Mouse (Mus musculus) ES-E14 (cell line): Measurements from ENCODE around the gene Ptcra. TPM values are rescaled to one million over a fixed set of nuclear protein-coding genes. Genes with fewer than 3 reads are reported as not detected.
"Not testable (repeated sequence)": the region's sequence is repeated elsewhere in the genome, so short reads cannot be mapped to it uniquely, and the experiment has no call there.

Source experiments
- DNase-seq: peaks from one replicate; pipeline ENCODE4 v3.0.0-alpha.2; 2013; ENCODE audit warnings: low read depth, low spot score
- H3K27ac ChIP-seq: 2 replicates; pipeline ENCODE4 v1.5.1; 2012; ENCODE audit warnings: low read depth, mild to moderate bottlenecking, low read length, moderate library complexity, mixed read lengths; ENCODE audit not compliant: poor library complexity, insufficient read depth, severe bottlenecking
- H3K36me3 ChIP-seq: 2 replicates; pipeline ENCODE4 v1.6.1; 2012; ENCODE audit warnings: mild to moderate bottlenecking, low read length, moderate library complexity, mixed read lengths; ENCODE audit not compliant: control insufficient read depth, poor library complexity, insufficient read depth, severe bottlenecking
- H3K4me1 ChIP-seq, 2 experiments: fragments of 150-350 bp in 1 of 2; sonication (generic) in 1 of 2; 2 replicates each; pipeline ENCODE4 v1.6.1; 2012; ENCODE audit warnings: low read length in 2 of 2, mild to moderate bottlenecking in 1 of 2, mixed read lengths in 1 of 2; ENCODE audit not compliant: control insufficient read depth in 2 of 2, insufficient read depth in 2 of 2, poor library complexity in 1 of 2
- H3K4me3 ChIP-seq, 2 experiments: fragments of 150-350 bp in 1 of 2; sonication (generic) in 1 of 2; 2 replicates each; pipeline ENCODE4 v1.5.1; 2012; ENCODE audit warnings: low read length in 2 of 2, low read depth in 1 of 2, mild to moderate bottlenecking in 1 of 2, mixed read lengths in 1 of 2; ENCODE audit not compliant: insufficient read depth in 1 of 2, poor library complexity in 1 of 2, severe bottlenecking in 1 of 2
- H3K9ac ChIP-seq: 2 replicates; pipeline ENCODE4 v1.6.1; 2012; ENCODE audit warnings: low read depth, mild to moderate bottlenecking, low read length, mixed read lengths; ENCODE audit not compliant: poor library complexity, insufficient read depth, severe bottlenecking
- H3K9me3 ChIP-seq: fragments of 150-350 bp; sonication (generic); 2 replicates; pipeline ENCODE4 v1.6.1; 2012; ENCODE audit warnings: low read depth, mild to moderate bottlenecking, low read length; ENCODE audit not compliant: control insufficient read depth, insufficient read depth
- CHD2 ChIP-seq: IDR thresholded peaks from 2 replicates; pipeline ENCODE4 v1.6.1; 2014; ENCODE audit warnings: mild to moderate bottlenecking, low read depth, low read length, inconsistent platforms
- HCFC1 ChIP-seq: IDR thresholded peaks from 2 replicates; pipeline ENCODE4 v1.6.1; 2012; ENCODE audit warnings: low read length, inconsistent platforms, borderline replicate concordance; ENCODE audit not compliant: insufficient read depth
- MAFK ChIP-seq: IDR thresholded peaks from 2 replicates; pipeline ENCODE4 v1.6.1; 2014; ENCODE audit warnings: mild to moderate bottlenecking, low read depth, low read length, inconsistent platforms; ENCODE audit not compliant: insufficient read depth
- ZC3H11A ChIP-seq: IDR thresholded peaks from 2 replicates; pipeline ENCODE4 v1.6.1; 2012; ENCODE audit warnings: low read depth, mild to moderate bottlenecking, inconsistent platforms, low read length, borderline replicate concordance
- ZNF384 ChIP-seq: IDR thresholded peaks from 2 replicates; pipeline ENCODE4 v1.6.1; 2012; ENCODE audit warnings: low read depth, low read length, inconsistent platforms
- in situ Hi-C, 2 experiments: fragments of 600-800 bp; cut with MboI; formaldehyde crosslinking; loops; one replicate each; pipeline ENCODE4 v1.15.1; 2025; ENCODE audit warnings: low sequenced_read_pairs in 2 of 2, inconsistent platforms in 1 of 2; ENCODE audit not compliant: unreplicated experiment in 2 of 2
- total RNA-seq: library from RNA; depleted of rRNA; stranded (reverse); fragments of 300-350 nt; gene quantifications from 2 replicates; pipeline ENCODE4 v1.2.3, GENCODE M21; 2012

Ptcra gene
- total RNA-seq, 1 experiment, result 2.2 TPM

DNA sequence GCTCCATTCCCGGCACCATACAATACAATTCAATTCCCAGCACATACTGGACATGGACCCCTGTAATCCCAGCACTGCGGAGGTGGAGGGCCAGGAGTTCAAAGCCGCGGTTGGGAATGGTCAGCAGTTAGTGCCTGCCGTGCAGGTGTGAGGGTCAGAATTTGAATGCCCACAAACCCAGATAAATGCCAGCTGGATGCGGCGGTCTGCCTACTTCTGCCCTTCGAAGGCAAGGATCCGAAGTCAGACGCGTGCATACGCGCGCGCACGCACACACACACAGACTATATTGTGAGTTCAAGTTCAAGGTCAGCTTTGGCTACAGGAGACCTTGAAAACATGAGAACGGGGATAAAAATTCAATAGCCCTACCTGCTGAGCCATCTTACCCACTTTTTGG, 8.1 kb upstream of the Ptcra start:
- no peak for DNase-seq
- no peak overlapping the region for H3K27ac ChIP-seq
- in situ Hi-C loops, result no loop called here

DNA sequence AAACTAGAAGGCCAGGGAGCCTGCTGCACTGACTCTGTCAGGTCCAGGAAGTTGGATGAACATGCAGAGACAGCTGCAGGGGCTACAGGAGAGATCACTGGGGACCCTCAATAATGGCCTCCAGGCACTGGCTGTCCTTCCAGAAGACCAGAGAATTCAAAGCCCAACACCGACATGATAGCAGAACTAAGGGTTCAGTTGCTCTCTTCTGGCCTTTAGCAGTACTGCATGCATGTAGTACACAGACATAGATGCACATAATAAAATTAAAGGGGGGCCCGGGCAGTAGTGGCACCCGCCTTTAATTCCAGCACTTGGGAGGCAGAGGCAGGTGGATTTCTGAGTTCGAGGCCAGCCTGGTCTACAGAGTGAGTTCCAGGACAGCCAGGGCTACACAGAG, 7.5 kb upstream of the Ptcra start:
- Histone ChIP-seq H3K4me1 (peaks cover 0 to 13% of the 10 kb centered on the region in 2 experiments; a peak in 3 of 4 replicates), H3K27ac (no peak overlapping the region), H3K36me3 (peaks cover 13% of the 10 kb centered on the region), H3K4me3 (no peak overlapping the region), H3K9ac (no peak overlapping the region; the same call in 1 of the 2 replicates), H3K9me3 (no peaks in the 10 kb centered on the region)
- DNase-seq, result no peak
- in situ Hi-C loops, result no loop called here
- TF ChIP-seq CHD2 (no peak), ZC3H11A (no peak), MAFK (no peak), HCFC1 (no peak), ZNF384 (no peak)

More for the DNA sequence above, 8.1 kb upstream of the Ptcra start:
- peaks cover 19% of the 10 kb centered on the region for H3K36me3 ChIP-seq
- no peaks in the 10 kb centered on the region for H3K9me3 ChIP-seq
- peak overlapping the region; percentile 18; the same call in 1 of the 2 replicates for H3K9ac ChIP-seq
- peaks cover 0 to 13% of the 10 kb centered on the region in 2 experiments; a peak in 3 of 4 replicates for H3K4me1 ChIP-seq
- TF ChIP-seq ZNF384 (no peak), HCFC1 (no peak), ZC3H11A (no peak), MAFK (no peak), CHD2 (no peak)
- H3K4me3 ChIP-seq, result peak overlapping the region; percentile 76 to 100

DNA sequence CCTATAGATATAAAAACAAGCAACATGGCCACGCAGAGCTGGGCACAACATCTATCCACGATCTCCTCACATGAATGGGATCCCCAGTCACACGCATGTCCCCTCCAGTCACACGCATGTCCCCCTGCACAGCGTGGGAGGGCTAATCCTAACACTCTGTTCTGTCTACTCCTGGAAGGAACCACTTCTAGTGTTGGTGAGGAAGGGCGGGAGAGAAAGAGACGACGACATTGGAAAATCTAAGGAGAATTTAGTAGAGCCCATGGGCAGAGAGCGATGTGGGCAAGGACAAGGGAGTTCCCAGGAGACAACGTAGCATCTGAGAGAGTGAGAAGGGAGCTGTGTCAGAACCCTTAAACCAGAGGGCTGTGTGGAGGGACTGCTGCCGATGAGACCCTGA, 7.0 kb upstream of the Ptcra start:
- in situ Hi-C loops, result no loop called here
- Histone ChIP-seq H3K27ac (no peak overlapping the region), H3K36me3 (peaks cover 8% of the 10 kb centered on the region), H3K9ac (no peak overlapping the region; the same call in 1 of the 2 replicates), H3K9me3 (no peaks in the 10 kb centered on the region), H3K4me3 (no peak overlapping the region), H3K4me1 (peaks cover 0 to 13% of the 10 kb centered on the region in 2 experiments; a peak in 3 of 4 replicates)
- DNase-seq, result no peak
- TF ChIP-seq CHD2 (no peak), ZC3H11A (no peak), MAFK (no peak), ZNF384 (no peak), HCFC1 (no peak)

DNA sequence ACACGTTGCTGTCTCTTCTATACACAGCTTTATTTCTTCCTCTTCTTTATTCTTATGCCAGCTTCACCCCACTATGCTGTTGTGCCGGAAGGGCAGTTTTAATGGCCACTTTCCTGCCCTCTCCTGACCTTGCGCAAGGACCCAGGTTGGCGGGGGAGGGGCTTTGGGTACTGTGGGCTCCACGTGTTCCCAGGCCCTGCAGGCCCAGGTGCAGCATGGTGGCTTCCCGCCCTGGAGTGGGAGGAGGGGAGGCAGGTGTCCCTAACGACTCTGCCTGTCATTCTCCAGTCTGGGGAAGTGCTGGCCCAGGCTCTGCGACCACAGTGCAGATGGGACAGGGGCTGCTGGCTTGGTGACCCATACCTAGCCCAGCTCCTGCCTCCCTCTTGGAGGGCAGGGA, 4.4 kb upstream of the Ptcra start:
- H3K9ac ChIP-seq, result peak overlapping the region; percentile 23; the same call in 1 of the 2 replicates
- no peak overlapping the region for H3K27ac ChIP-seq
- H3K36me3 ChIP-seq, result no peaks in the 10 kb centered on the region
- DNase-seq, result no peak
- H3K4me1 ChIP-seq, result peaks cover 0 to 15% of the 10 kb centered on the region in 2 experiments; a peak in 3 of 4 replicates
- TF ChIP-seq ZC3H11A, result no peak
- H3K4me3 ChIP-seq, result peak overlapping the region in 1 of 2 experiments; percentile 5; a peak in 1 of 4 replicates
- in situ Hi-C loops, result no loop called here
- H3K9me3 ChIP-seq, result no peaks in the 10 kb centered on the region

DNA sequence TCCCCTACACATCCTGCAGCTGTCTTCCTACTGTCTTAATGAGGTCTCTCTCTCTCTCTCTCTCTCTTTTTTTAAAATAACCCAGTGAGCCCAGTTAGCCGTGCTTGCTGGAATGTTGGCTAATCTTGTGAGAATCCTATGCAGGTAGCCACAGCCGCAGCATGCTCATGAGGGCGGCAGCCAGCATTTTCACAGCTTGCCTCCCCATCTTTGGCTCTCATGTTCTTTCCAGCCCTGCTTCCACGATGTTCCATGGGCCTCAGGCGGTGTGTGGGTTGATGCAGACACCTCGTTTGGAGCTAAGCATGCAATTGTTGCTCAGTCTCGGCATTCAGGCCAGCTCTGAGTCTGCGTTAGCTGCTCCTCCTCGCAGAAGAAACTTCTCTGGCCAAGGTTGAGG, 1.4 kb upstream of the Ptcra start:
- H3K4me3 ChIP-seq, H3K36me3 ChIP-seq, H3K9ac ChIP-seq, H3K27ac ChIP-seq, H3K9me3 ChIP-seq, DNase-seq, in situ Hi-C loops: not testable (repeated sequence)
- peaks cover 0 to 11% of the 10 kb centered on the region in 2 experiments; a peak in 1 of 4 replicates for H3K4me1 ChIP-seq
